Mouse (Mus musculus) embryo, embryonic 11.5 days (tissue): ENCODE results near the gene Bex6.

ENCODE experiments used
- DNase-seq: peaks from one replicate; pipeline ENCODE4 v3.0.0-alpha.2; 2012; ENCODE audit warnings: low read depth, low spot score

The Bex6 gene

DNA sequence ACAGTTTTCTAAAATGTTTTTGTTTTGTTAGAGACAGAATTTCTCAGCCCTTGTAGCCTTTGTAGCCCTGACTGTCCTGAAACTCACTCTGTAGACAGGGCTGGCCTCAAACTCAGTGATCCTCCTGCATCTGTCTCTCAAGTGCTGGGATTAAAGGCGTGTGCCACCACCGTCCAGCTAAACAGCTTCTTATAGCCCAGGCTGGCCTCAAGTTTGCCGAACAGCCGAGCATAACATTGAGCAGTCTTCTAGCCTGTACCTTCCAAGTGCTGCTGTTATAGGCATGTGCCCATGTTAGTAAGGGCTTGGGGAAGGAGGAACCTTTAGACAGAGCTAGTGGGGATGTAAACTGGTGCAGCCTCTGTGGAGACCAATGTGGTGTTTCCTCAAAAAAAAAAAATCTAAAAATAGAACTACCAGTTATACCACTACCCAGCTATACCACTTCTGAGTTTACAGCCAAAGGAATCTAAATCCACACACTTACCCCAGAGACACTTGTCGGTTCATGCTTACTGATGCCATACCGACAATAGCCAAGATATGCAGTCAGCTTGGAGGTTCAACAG is at the start of gene Bex6:
TSS of gene Bex6 (plus strand) at position 491 of the 569 bp plus-strand sequence.
- no peak for DNase-seq

DNA sequence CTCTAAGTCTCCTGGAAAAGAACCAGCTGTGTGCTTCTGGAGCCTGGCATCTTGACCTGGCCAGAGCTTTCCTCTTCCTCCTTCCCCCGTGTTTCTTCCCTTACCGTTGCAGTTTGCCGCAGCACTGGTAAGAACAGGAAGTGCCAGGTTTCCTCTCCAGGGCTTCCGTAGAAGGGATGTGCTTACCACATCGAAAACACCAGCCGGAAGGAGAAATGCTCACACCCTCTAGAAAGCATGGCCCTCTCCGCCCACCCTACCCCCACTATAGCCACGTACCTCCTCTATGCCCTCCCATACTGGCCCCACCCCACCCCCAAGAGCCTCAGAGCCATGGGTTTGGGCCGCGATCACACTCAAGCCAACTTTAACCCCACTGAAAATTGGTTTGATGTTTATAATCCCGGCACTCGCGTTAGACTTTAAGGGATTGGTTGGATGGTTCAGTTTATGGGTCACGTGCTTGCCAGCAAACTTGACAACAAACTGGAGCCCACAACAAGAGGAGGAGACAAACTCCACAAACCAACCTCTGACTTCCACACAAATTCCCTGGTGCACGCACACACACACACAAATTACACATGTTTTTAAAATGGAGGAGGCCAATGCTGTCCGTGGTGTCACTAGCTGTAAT is 49.3 kb upstream of the Bex6 start:
- DNase-seq, result no peak

DNA sequence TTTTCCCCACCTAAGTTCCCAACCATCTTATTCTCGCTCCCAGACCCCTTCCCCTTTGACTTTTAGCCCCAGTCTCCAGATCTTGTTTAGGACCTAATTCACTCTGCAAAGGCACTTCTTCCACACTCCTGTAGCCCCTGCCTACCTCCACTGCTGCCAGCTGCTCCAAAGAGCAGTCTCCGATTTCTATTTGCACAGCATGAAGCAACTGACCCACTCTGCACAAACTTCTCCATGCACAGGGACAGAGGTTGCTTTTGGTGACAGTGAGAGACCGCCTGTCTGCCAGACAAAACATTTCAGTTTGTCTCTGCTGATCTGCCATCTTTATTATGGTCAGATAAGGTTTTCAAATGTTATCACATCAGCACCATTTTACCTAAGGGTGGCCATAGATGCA is 46.5 kb upstream of the Bex6 start:
- DNase-seq, result no peak

DNA sequence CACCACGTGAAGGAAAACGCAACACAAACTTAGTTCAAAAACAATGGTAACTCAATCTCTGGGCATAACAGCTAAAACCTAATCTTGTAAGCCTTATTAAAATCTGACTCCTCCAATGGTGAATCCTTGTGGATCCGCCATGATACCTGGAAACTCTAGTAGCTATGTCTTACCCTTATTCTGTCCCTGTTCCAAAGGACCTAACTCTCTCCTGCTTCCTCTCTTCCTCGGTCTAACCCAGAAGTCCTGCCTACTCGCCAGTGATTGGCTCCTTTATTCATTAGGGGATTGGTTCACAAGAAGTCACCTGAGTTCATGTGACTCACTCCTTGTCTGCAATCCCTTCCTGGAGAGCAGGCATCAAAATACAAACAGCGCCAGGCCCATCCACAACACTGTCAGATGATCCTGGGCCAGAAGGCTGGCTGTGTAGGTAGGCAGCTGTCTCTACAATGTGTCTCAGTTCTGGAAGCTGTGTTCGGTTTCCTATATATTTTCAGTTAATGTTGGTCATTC is 43.7 kb upstream of the Bex6 start:
- DNase-seq, result no peak

DNA sequence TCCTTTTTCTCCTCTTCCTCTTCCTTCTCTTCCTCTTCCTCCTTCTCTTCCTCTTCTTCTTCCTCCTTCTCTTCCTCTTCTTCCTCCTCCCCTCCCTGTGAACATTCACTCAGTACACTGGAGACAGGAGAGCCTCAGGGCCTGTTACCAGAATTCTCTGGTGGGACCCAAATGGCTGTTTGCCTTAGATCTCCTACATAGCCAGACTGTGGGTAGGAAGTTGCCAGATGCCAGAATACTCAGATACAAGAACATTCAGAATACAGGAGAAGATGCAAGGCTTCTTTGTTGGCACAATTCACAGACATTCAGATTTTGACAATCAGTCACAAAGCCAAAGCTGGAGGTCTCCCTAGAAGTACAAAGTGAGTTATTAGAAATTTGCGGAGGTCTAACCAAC is 40.7 kb upstream of the Bex6 start:
- DNase-seq, result no peak

DNA sequence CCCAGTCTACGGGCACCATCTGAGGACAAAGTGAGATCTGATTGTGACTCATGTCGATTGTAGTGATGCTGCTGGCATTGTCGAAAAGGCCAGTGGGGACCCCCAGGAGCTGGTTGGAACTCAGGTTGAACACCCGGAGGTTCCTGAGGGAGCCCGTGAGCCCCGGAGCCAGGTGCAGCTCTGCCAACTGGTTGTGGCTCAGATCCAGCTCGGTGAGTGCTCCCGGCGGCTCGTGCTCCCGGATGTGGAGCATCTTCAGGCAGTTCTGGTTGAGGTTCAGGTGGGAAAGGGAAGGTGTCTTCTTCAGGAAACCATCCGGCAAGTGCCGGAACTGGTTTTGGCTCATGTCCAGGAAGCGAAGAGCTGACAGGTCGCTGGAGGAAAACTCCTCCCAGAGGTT is 35.9 kb upstream of the Bex6 start:
- no peak for DNase-seq

DNA sequence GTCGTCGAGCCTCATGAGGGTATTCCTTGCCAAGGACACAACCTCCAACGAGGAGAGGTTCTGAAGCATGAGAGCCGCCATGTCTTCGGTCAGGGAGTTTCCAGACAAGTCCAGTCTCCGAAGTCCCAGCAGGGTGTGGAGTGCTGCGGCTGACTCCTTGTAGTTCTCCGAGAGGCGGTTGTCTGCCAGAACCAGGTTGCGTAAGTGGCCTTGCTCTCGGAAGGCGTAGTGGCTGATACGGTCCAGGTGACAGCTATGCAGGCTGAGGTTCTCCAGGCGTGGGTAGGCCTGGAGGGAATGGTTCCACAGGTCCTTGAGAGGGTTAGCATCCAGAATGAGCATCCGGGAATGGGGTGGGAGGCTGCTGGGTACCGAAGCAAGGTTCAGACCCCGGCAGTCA is 35.0 kb upstream of the Bex6 start:
- no peak for DNase-seq

DNA sequence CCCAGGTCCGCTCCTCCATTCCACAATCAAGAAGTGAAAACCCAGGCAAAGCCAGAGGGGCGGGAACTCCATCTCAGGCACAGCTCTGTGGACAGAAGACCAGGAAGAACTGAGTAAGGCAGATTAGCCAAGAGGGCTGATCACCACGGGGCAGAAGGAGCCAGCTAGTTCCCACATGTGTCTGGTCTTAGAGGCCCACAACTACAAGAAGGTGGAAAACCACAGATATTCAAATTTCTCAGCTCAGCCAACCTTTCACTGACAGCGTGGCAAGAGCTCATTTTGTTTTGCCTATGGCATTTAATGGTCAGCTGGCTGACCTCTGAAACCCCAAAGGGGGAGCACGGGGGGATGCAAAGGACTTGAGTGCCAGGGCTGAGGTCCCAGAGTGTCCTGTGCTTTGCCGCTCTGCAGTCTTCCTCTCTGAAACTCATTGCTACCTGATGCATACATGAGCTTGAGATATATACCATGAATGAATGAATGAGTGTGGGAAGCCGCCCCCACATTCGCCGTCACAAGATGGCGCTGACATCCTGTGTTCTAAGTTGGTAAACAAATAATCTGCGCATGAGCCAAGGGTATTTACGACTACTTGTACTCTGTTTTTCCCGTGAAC is 31.9 kb upstream of the Bex6 start:
- DNase-seq, result no peak

DNA sequence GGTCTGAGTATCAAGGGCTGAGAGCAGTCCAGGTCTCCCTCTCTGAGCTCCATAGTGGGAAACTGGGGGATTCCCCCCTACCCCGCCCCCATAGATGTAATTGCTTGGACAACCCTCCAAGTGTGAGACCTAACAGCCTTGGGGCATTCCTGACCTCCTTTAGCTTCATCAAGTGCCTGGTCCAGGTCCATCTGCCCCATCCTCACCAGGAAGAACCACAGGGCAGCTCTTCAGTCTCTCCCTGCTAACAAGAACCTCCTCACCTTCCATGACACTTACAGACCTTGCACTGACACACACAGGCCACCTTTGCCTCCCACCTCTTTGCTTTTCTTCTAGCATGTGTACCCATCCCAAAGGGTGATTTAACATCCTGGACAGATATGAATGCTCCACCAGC is 25.6 kb upstream of the Bex6 start:
- DNase-seq, result no peak

DNA sequence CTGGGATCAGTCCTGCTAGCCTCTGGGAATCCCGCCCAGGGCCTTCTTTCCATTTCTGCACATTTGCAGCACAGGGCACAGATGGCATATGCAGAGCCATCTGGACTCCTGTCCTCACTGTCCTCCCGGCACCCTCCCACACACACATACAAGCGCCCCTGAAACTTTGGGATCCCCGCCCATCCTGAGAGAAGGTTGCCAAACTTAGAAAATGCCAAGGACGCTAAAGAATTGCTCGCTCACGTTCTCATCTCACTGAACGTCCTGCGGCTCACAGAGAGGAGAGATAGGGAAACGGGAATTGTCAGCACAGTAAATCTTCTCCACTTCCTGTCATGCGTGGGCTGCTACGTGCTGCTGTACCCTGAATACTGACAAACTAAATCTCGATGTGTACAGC is 25.2 kb upstream of the Bex6 start:
- no peak for DNase-seq

DNA sequence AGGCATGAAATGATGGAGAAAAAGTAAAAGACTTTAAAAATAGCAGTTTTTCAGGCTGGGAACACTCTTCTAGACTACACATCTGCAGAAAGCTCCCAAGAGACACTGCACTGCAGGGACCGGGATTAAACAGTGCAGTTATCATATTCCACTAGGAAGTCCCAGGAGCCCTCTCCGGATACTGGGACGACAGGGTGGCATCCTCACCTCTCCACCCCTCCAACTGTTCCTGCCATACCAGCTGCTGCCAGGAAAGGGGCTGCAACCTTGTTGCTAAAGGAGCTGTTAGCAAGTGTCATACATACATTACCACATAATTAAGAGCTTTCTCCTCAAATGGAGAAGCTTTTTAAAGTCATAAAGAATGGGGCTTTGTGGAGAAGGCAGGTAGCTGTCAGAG is 22.9 kb upstream of the Bex6 start:
- DNase-seq, result no peak

DNA sequence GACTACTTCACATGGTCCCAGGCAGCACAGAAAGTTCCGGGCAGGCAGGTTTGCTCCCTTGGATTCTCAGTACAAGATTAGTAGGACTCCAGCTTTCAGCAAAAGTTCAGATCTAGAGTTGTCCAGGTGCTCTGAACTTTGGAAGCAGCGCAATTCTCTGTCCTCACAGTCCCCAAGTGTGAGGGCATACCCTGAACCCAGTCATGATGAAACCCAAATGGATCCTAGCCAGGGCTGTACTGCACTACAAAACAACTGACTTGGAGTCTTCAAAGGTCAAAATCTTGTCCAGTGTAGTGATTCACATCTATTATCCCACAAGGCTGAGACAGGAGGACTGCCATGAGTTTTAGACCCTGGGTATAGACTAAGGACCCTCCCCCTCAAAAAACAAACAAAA is 22.3 kb upstream of the Bex6 start:
- DNase-seq, result no peak

DNA sequence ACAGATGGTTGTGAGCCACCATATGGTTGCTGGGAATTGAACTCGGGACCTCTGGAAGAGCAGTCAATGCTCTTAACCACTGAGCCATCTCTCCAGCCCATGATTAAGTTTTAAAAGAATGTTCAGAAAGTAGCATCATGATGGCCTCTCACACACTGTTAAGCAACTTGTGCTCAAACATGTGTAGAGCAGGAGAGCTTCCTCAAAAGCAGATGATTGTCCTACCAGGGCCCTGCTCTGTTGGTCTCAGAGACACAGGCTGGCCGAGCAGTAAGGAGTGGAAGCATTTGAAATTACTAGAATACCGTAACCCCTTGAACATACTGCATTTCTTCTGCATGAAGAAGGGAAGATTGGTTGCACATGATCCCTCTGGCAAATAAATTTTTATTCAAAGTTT is 20.7 kb upstream of the Bex6 start:
- no peak for DNase-seq

DNA sequence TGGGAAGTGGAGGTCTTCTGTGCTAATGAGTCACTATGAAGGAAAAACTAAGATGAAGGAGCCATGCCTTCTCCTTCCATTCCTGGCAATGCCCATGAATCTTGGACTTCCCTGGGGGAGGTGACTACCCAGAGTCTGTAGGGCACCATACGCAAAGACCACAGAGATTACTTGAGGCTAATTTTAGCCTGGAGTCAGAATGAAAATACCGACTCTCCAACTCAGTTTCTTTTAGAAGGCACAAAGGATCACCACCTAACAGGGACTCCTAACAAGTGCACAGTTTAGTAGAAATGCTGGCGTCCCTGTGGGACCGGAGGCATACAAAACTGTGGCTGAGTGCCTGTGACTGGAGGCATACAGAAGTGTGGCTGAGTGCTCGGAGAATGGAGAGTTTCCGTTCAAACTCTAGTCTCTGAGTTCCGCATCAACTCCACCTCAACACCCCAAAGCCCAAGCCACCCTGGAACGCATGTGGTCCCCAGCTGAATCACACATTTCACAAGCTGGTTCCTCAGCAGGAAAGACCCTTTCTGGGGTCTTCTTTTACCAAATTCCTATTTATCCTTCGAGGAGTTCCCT is 18.8 kb upstream of the Bex6 start:
- DNase-seq, result no peak

DNA sequence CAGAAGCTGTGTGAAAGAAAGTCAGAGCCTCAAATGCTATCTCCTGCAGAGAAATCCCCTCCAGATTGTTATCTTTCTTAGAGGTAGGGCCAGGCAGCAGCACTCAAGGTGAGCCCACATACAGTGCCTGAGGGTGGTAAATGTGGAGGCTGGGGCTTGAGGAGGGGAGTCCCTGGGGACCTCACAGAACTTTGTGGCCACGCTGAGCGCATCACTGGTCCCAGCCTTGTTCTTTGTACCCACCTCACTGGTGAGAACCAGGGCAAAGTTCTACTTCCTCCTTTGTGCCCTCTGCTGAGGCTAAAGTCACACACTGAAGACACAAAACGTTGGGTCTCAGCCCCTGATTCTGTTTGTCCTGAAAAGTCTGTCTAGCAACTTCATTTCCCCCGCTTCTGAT is 16.2 kb upstream of the Bex6 start:
- no peak for DNase-seq

DNA sequence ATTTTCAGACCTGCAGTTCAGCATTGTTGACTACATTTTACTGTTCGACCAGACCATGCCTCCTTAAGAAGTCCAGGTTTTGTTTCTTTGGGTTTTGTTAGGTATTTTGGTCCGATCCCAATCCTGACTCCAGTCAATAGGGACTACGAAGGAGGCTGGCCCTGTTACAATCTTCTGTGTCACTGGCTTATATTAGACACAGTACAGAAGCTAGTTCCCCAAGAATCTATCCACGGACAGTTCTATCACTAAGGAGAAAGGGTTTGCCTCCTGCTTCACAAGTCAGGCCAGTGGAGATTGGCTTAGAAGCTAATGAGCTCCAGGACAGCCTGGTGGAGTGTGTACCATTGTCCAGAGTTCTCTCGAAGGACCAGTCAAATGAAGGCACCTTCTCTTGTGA is 15.7 kb upstream of the Bex6 start:
- DNase-seq, result no peak

DNA sequence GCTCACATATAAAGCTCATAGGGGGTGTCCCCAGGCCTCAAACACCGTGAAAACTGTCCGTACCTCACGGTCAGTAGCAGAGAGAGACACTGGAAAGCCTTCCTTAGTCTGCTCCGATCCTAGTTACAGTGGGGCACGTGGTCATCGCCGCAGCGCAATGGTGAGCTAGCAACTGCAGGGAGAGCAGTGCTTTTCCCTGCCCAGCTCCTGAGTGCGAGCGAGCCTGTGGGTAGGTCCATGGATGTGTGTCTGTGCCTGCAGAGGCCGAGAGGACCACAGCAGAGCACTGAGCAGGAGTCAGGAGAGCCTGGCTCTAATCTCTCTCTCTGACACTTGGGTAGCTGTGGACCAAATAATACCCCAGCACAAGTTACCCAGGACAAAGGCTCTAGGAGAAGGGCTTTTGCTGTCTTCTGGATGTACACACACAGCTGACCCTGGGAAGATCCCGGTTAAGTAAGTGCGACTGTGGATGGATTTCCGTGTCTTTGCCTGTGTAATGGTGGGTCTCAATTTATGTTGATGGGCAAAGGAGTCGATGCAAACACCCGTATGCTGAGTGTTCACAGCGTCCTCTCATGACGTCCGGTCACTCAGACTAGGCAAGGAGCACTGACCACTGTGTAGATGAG is 15.1 kb upstream of the Bex6 start:
- DNase-seq, result no peak

DNA sequence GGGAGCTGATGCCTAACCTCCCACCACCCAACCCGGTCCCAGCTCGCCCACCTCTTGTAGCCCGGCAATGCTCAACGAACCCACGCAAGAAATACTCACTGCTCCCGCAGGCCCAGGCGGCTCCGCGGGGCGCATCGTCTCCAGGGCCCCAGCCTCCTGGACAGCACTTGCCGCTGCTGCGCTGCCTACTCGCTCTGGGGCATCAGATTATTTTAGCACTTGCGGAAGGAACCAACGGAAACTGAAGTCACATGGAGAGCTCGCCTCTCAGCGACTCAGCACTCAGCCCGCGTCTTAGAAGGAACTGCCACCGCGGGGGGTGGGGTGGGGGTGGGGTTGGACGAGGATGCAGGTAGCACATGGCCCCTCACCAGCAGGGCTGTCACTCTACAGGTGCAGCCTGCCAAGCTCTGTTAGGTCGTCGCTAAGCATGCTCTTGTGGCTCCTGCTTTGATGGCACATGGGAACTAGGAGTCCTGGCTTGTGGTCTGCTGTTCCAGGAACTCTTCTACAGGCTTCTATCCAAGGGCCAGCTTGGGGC is 14.3 kb upstream of the Bex6 start, which contains the start of gene Nrros:
TSS of gene Nrros (minus strand) at position 314 of the 541 bp plus-strand sequence.
- DNase-seq, result peak; percentile 19

DNA sequence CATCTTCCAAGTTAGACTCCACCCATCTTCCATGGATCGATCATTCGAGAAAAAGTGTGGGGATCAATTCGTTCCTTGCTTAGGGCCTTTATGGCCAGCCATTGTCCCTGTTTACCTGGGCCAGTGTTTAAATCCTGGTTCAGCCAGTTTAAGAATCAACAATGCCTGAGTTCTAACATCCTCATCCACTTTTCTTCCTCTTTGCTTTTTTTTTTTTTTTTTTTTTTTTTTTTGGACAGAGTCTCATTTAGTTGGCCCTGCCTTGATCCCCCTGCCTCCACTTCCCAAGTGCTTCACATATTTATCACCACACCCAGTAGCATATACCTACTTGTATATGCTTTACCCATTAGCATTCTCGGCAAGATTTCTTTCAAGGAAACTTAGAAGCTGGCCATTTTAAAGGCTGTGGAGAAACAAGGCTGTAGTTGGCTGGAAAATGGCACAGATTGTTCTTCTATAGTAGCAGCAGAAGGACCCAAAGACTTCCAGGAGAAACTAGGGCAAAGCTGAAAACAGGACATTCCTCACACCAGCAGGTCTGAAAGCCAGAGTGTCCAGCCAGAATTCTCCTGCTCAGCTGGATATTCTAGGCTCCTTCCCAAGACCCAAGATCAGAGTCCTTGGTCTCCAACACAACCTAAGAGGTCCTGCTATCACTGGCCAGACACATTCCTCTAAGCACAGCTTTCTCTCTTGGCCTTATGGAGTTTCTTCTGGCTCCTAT is 11.6 kb upstream of the Bex6 start:
- DNase-seq, result no peak

DNA sequence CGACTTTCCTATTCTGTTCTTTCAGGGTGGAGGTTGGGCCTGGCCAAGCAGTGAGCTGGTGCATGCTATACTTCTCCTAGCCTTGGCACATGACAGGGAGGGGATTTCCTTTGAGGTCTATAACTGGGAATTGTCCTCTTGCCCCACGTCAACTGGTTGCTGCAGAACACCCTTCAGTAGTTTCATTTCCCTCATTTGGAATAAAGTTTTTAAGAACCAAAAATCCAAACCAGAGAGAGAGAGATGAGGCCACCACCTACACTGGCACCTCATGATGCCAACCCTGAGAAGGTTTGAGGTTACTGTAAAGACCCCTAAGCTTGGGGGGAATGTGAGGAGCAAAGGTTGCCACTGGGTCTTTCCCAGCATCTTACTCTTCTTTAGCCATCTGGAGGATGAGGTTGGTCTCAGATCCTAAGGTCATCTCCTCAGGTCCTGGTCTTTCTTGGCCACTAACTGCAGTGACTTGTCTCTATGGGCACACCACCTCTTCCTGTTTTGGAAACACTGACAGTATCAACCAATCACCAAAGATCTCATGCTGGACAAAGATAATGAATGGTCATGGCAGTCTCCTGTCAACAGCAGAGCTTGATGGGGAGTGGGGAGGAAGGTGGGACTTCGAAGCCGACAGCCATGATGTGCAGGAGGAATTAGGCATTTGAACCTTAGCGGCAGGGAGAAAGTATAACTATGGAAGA is 8.4 kb upstream of the Bex6 start:
- DNase-seq, result no peak

DNA sequence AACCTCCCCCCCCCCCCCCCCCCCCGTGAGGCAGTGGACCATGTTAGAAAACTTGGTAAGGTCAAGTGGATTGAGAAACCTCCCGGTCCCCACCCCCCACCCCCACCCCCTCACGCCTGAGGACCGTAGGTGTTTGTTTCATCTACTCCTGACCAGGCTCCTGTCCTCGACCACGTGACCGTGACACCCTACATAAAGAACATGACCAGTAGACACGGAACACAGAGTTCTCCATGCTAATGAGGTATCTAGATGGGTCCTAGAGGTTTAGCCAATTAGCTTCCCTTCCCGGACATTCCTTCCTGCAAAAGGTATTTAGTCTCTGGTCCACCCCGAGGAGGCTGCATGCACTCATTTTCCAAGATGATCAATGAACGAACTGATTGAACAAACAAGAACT is 6.2 kb upstream of the Bex6 start:
- no peak for DNase-seq
